Mouse (Mus musculus): ENCODE results near the gene Plekhg6. TPM values are rescaled to one million over a fixed set of nuclear protein-coding genes. Genes with fewer than 3 reads are reported as not detected.

The Plekhg6 gene
- total RNA-seq, 2 experiments from 2014 or later, result 0.30 to 0.34 TPM

DNA sequence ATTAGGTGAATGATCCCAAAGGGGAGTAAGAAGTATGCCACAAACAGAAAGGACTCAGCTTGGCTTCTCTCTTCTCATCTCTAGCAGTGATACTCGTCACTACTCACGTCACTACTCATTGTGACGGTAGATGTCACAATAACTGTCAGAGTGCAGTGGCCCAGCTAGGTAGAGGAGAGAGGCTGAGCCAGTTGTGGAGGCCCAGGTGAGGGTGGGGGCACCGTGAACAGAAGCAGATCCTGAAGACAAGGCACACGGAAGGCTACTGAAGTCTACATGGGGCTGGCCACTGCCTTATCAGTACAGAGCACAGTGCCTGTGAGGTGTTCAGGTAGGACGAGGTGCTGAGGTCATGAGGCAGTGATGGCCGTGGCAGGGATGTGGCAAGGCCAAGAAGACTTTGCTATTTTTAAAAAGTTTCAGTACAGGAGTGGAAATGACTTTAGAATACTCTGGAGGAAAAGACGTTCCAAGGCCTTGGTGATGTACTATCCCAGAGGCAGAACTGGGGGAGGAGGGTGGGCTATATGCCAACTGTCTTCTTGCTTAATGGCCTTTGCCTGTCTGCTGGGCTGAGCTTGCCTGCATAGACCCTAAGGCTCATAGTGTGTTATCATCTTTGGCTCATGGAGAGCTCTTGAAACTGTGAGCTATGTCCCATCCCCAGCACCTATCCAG, 29.1 kb downstream of the Plekhg6 start:
- intact Hi-C loops (cut with DNase I), result no loop called here
- DNase-seq (ENCODE audit: extremely low spot score in 1 of 2, low spot score in 2 of 2), result no peak
- no peak for TF ChIP-seq CTCF (IDR thresholded peaks at IDR 0.05)
- Histone ChIP-seq H3K4me3 (no peak overlapping the region), H3K27ac (no peak overlapping the region)

DNA sequence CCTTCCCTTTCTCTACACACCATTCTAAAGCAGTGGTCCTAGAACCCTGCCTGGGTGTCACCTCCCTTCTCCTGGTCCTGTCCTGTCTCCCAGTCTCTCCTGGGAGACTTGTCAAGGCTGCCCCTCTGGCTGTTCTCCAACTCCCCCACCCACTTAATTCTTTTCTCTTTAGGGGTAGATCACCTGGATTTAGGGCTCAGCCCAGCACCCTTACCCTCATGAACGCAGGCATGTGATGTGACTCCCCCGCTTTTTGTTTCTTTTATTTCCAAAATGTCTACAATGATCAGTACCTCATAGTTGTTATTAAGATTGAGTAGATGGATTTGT, 29.6 kb downstream of the Plekhg6 start:
- no peak for DNase-seq (ENCODE audit: extremely low spot score in 1 of 2, low spot score in 2 of 2)
- TF ChIP-seq CTCF (IDR thresholded peaks at IDR 0.05), result no peak
- intact Hi-C loops (cut with DNase I), result no loop called here
- Histone ChIP-seq H3K27ac (no peak overlapping the region), H3K4me3 (no peak overlapping the region; the same call in 1 of the 2 replicates)

DNA sequence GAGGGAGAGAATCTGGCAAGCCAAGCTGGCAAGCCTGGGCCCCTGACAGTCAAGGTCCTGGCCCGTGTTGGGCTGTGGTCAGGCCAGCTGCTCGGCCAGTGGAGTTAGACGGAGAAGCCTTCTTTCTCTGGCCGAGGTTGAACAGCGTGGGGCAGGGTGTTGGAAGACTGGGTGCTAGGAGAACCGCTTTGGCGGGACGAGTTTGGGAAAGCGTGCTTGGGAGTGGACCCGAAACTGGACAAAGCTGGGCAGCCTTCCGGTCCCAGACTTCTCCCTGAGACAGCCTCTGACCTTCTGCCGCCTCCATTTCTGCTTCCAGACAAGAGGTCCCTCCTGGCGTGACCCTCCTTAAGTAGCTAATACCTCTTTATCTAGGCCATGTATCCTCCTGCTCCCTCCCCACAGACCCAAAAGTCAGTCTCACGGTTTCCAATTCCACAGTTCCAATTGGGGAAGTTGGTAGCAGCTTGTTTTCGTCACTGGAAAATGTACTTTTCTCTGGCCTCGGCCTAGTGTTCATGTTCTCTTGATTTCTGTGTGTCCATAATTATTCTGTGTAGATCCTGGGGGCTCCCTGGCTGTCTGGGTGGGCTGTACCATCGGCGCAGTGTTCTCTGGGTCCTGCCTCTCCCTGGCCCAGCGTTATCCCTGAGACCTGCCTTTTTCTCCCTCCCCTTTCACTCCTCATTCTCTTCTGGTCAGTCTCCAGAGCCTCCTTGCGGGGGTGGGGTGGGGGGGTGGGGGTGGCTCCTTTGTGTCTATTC, 30.2 kb downstream of the Plekhg6 start:
- intact Hi-C loops (cut with DNase I), result no loop called here
- Histone ChIP-seq H3K4me3 (peak overlapping the region; percentile 48), H3K27ac (peak overlapping the region; percentile 73)
- TF ChIP-seq CTCF (IDR thresholded peaks at IDR 0.05), result no peak
- DNase-seq (ENCODE audit: extremely low spot score in 1 of 2, low spot score in 2 of 2), result no peak

DNA sequence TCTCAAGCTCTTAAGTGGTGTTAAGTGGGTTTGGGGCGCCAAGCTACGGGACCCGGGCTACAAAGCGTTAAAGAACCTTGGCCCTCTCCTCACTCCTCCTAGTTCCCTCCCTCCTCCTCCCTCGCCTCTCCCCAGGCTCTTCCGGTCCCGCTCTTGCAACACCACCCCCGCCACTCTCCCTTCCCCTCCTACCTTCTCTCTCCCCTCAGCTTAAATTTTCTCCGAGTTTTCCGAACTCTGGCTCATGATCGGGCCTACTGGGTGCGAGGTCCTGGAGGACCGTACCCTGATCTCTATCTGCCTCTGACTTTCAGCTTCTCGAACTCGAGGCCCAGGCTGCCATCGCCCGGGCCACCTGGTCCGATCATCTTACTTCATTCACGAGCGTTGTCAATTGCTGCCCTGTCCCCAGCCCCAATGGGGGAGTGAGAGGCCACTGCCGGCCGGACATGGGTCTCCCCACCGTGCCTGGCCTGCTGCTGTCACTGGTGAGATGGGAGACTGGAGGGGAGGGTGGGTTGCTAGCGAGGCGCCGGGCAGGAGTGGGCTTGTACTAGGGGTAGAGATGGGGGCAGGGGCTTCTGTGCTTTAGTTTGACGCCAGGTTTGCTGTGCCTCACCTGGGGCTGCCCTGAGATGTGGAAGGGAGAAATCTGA, 30.9 kb downstream of the Plekhg6 start:
- Histone ChIP-seq H3K4me3 (peak overlapping the region; percentile 48), H3K27ac (peak overlapping the region; percentile 73)
- TF ChIP-seq CTCF (IDR thresholded peaks at IDR 0.05), result no peak
- peak in 1 of 2 experiments; percentile 22 for DNase-seq (ENCODE audit: extremely low spot score in 1 of 2, low spot score in 2 of 2)
- intact Hi-C loops (cut with DNase I), result loop anchor here (1.0 kb wide), 1 partner anchor 35 kb away; no protein-coding TSS in a partner anchor

DNA sequence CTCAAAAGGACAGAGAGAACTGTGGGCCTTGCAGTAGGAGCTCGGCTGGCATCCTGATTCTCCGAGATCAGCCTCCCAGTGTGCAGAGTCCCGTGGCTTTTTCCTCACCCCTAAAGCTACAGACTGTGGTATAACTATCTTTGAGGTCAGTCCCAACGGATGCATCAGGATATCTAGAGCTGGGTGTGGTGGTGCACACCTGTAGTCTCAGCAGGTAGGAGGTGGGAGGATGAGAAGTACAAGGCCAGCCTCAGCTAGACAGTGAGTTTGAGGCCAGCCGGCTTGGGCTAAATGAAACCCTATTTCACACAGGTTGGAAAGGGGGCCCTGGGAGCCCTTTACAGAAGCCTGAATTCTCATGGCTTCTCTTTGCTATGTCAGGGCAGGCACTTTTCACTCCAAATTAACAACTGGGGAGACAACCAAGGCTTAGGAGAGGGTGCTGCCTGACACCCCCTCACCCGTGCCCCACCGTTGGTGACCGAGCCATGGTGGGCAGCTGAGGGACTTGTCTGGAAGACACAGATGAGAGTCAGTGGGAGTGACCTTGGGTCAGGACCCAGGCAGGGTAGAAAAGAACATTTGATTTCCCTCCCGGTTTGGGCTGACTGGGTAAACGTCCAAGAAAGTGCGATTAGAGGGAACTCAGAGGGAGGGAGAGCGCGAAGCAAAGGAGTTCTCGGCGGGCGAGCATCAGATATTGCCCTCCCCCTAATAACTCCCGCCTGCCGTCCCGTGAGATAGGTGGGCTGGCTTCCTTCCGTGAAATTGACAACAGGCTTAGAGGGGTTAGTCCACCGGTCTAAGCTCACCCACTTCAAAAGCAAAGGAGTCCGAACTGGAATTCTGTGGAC, 31.6 kb downstream of the Plekhg6 start, which contains the start of gene Tnfrsf1a:
TSS of gene Tnfrsf1a (plus strand) at position 642 of the 854 bp plus-strand sequence.
- intact Hi-C loops (cut with DNase I), result loop anchor here (1.0 kb wide), 1 partner anchor 35 kb away; no protein-coding TSS in a partner anchor

DNA sequence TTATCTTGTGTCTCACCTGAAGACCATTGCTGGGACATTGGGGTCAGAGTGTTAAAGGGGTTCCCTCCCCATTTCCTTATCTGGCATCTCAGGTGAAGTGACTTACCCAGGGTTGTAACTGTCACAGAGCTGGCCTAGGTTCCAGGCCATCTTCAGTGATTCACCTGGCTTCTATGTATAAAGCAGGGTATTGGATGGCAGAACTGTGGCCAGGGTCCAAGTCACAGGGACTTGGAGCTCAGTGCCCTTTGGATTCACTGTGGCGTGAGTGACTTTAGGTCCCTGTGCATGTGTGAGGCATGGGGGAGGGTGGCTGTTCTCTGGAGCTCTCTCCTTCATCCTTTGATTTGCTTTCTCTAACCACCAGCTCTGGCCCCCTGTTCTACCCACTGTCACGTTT, 34.6 kb downstream of the Plekhg6 start:
- Histone ChIP-seq H3K27ac (no peak overlapping the region), H3K4me3 (no peak overlapping the region)
- intact Hi-C loops (cut with DNase I), result no loop called here
- no peak for TF ChIP-seq CTCF (IDR thresholded peaks at IDR 0.05)
- DNase-seq (ENCODE audit: extremely low spot score in 1 of 2, low spot score in 2 of 2), result no peak

More for the DNA sequence above, 31.6 kb downstream of the Plekhg6 start, which contains the start of gene Tnfrsf1a:
- H3K4me3 ChIP-seq, result peak within 1 kb of the TSS; percentile 48
- DNase-seq (ENCODE audit: extremely low spot score in 1 of 2, low spot score in 2 of 2), result no peak
- TF ChIP-seq CTCF (IDR thresholded peaks at IDR 0.05), result no peak
- H3K27ac ChIP-seq, result peak within 1 kb of the TSS; percentile 73

DNA sequence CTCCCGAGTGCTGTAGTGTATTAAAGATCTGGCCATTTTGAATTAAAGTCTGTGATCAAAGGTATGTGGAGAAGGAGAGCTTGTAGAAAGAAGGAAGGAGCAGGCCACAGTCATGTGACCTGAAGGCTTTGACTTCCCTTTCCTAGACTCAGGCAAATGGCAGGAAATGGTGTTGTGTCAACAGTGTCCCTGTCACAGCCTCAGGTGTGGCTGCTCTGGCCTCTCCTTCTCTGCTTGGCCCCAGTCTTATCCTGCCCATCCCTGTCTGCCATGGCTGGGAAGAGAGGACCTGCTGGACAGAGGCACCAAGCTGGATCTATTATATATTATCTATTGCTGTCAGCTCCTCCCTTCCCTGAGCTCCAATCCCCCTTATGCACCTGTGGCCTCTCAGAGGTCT, 35.0 kb downstream of the Plekhg6 start:
- H3K4me3 ChIP-seq, result no peak overlapping the region
- H3K27ac ChIP-seq, result no peak overlapping the region
- DNase-seq (ENCODE audit: extremely low spot score in 1 of 2, low spot score in 2 of 2), result no peak
- TF ChIP-seq CTCF (IDR thresholded peaks at IDR 0.05), result no peak
- intact Hi-C loops (cut with DNase I), result no loop called here

DNA sequence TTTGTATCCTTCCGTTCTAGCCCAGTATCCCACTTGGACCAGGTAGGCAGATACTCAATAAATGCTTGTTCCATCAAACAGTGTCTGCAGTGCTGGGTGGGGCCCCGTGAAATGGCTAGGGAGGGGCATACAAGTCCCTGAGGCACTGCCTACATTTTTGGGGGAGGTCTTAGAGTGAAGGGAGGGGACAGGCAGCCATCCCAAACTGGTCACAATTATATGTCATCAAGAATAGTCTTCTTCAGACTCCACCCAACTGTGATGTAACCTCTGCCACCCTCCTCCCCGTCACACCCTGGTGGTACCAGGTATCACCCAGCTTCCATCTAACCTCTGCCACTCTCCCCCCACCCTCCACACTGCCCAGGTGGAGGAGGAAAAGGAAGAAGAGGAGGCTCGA, 35.7 kb downstream of the Plekhg6 start:
- TF ChIP-seq CTCF (IDR thresholded peaks at IDR 0.05), result no peak
- Histone ChIP-seq H3K4me3 (no peak overlapping the region), H3K27ac (no peak overlapping the region)
- intact Hi-C loops (cut with DNase I), result no loop called here
- no peak for DNase-seq (ENCODE audit: extremely low spot score in 1 of 2, low spot score in 2 of 2)

DNA sequence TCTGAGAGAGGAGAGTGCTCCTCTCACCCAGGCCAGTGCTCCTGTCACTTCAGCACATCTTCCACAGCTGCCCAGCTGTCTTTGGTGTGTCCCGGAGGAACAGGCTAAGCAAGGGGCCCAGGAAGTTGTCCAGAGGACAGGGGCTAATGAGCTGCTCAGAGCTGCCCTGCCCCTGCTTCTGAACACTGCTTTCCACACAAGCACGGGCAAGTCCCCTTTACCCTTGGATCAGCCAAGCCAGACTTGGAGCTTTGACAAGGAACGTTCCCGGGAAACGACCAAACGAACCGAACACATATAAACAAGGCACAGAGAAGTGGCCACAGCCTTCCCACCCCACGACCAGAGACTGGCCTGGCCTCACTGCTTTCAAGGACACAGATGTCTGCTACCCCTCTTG, 36.5 kb downstream of the Plekhg6 start:
- intact Hi-C loops (cut with DNase I), result no loop called here
- no peak for TF ChIP-seq CTCF (IDR thresholded peaks at IDR 0.05)
- H3K27ac ChIP-seq, result no peak overlapping the region
- H3K4me3 ChIP-seq, result no peak overlapping the region
- DNase-seq (ENCODE audit: extremely low spot score in 1 of 2, low spot score in 2 of 2), result no peak

DNA sequence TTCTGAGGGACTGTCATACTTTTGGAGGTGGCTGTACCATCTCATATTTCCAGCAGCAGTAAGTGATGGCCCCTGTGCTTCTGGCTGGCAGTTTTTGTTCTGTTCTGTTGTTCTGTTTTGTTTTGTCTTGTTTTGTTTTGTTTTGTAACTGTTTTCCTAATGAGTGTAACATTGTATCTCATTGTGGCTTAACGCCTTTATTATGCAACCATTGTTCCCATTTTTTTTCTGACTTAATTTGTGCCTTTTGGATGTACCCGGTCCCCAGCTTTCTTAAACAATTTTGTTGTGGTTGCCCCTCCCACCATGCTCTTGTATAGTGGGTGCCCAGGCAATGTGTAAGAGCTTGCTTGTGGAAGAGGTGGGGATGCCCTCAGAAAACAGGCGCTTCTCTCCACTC, 38.4 kb downstream of the Plekhg6 start:
- DNase-seq (ENCODE audit: extremely low spot score in 1 of 2, low spot score in 2 of 2), result no peak
- no peak overlapping the region for H3K27ac ChIP-seq
- H3K4me3 ChIP-seq, result no peak overlapping the region
- TF ChIP-seq CTCF (IDR thresholded peaks at IDR 0.05), result no peak
- intact Hi-C loops (cut with DNase I), result no loop called here

DNA sequence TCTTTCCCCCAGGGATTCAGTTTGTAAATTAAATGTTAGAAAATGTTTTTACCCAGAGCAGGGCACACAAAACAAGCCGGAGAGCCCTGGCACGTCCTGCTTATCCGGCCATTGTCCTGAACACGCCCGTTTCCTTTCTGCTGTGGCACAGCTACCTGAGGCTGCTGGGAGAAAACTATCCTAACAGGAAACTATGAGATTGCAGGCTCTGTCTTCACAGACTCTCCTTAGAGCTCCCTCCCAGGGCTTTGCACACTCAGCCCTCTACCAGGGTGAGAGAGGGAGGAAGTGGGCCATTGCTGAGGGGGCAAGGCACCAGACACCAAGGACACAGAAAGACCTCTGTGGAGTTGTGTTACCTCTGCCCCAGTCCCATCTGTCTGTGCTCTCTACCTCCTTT, 40.3 kb downstream of the Plekhg6 start:
- Histone ChIP-seq H3K27ac (no peak overlapping the region), H3K4me3 (no peak overlapping the region)
- DNase-seq (ENCODE audit: extremely low spot score in 1 of 2, low spot score in 2 of 2), result no peak
- no peak for TF ChIP-seq CTCF (IDR thresholded peaks at IDR 0.05)
- intact Hi-C loops (cut with DNase I), result no loop called here
